Mouse (Mus musculus): ENCODE measurements around the gene Aaed1.

DNA sequence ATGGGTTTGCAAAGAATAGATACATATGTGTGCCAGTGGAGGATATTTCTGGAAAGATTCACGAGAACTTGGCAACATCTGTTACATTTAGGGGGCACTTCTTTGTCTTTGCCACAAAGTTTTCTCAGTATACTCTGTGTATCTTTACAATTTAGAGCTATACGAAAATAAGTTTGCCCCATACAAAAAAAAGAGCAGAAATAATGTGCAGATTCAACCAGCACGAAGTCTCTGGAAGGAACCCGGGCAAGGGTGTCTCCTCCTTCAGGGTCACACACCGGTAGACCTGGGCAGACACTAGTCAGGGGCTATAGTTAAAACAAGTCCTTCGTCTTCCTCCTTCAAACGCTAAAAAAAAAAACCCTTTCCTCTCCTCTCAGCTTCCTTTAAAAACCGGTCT is 39.2 kb downstream of the Aaed1 start:
- TF ChIP-seq CTCF (IDR thresholded peaks at IDR 0.05; ENCODE audit: extremely low read depth, insufficient read depth, insufficient read length, insufficient replicate concordance) (no peak), POLR2A (IDR thresholded peaks at IDR 0.05; ENCODE audit: low read depth, low read length) (no peak)

Measured in spleen, adult 2 months (tissue).